Mouse (Mus musculus) lung, postnatal 25 days (tissue): ENCODE measurements around the gene Glis3.
A peak's percentile ranks its signal among the peaks of the same experiment; 100 is the strongest.

Experiments
- DNase-seq: peaks from one replicate; pipeline ENCODE4 v3.0.0; 2022; ENCODE audit warnings: low spot score

The Glis3 gene

DNA sequence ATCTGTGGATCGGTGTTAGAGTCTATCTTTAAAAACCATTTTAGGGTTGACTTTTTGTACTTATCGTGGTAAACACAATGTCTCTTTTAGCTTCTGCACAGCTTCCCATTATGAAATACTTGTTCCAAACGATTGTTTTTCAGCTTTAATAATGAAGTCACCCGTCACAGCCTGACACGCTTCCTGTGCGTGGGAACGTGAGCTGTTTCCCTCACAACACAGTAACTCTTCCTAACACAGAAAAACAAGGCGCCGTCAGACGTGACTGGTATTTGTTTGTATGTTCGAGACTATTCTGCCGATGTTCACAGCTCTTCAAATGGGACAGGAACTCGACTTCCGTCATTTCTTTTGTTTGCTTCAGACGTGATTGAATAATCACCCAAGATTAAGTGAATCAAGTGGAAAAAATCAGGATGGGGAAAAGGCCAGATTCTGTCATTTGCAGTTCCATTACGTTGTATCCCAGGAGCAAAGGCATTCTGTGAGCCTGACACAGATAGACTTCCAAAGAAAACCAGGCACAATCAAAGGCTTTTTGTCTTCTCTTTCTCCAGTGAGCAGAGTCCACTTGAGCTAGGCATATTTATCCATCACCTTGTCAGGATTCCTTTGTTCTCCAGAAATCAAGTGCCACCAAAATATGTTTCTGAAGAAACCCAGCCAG, 351.3 kb downstream of the Glis3 start:
- DNase-seq, result peak; percentile 2

DNA sequence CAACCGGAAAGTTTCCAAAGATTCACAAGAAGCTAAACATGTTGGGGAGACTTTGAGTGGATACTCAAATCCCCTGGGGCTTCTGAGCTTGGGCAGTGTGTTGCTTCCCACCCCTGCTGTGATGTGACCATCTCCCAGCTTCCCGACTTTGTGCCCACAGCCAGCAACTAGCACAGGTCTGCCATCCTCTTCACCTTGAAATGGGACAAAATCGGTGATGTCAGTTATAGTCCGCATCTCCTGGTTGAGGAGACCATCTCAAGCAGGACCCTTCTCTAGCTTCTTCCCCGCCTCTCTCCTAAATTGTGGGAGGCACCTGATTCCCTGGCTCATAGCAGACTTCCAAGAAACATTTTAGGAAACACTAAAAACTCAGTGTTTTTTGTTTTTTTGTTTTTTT, 352.3 kb downstream of the Glis3 start:
- no peak for DNase-seq

DNA sequence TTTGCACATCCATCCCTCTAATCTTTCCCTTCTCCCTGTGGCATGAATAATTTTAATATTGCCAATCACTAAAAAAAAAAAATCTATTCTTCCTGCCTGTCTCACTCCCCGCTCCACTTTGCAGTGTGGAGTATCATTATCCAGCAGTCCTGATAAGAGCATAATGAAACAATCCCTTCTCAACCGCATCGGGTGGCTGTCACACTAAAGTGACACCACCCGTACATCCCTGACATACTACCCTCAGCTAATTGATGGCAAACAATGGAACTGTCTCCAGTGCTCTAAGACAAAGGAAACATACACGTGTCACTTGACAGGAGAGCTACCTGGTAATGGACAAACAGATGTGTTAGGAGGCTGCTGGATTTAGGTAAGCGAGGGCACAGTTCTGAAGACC, 373.8 kb downstream of the Glis3 start:
- no peak for DNase-seq

DNA sequence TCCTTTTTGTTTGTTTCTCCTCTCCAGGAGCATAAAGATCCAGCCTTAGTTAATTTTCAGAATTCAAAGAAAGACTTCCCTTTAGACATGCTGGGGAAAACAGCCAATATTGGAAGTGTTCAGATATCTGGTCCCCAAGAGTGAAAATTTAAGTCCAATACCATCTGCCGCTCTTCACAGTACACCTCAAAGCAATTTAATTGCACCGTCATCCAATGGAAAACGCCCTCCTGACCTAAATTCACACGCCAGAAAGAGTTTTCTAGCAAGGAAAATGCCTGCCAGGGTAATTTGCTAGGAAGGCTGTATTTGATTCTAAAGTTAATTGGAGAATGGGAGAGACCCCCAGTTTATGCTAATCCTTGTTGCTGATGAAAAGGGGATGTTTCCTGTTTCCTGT, 374.4 kb downstream of the Glis3 start:
- no peak for DNase-seq

DNA sequence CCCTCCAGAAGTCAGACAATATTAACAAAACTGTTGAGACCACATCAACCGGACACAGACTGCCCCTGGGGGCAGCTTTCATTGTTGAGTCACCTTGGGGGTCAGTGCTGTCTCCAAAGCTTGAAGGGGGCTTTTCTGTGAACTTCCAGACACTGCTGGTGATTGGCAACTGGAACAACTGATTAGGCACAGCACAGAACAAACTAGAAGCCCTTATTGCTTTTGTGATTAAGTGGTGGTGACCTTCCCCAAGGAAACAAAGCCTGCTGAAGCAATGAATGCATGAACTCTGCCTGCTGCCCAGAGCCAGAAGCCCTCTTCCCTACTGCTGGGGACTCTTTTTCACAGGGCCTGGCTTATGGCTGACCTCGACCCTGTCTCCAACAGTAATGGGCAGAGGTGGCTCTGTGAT, 377.0 kb downstream of the Glis3 start:
- DNase-seq, result no peak

DNA sequence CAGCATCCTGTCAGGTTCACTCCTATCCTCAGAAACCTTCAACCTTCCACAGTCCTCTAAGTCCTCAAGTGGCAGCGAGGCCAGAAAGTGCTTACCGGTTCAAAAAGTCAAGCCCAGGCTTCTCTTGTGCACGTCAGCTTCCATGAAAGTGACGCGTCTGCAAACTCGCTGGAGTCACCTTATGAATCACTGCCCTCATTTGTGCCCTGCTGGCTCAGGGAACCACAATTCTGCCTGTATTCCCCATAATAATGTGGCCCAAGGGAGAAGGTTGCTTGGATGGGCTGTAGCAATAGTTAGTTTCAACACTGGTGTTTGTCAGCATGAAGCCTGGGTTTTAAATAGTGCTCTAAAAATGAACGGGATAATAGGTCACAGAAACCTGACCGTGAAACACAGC, 379.7 kb downstream of the Glis3 start:
- DNase-seq, result no peak

DNA sequence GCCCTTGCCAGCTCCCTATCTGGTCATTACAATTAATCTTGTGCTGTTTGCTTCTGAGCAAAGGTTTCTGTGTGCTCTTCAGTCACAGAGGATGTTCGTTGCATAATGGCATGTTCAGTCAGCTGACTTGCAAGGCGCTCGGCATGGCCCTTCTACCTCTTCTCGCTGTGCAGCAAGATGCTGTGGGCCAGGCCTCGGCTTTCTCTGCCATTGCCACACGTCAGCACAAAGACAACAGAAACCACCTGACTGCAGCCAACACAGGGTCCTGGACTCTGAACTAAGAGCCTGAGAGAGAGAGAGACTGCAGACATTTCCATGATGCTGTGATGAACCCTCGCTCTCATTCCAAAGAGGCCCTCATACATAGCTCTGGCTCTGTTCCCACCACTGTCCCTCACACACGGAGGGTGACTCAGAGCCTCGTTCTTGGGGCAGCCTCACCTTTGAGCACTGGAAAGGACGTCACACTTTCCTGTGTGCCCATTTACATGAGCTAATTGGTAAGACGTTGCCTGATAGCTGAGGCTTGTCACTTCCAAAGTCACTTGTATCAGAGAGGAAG, 380.6 kb downstream of the Glis3 start:
- DNase-seq, result no peak

DNA sequence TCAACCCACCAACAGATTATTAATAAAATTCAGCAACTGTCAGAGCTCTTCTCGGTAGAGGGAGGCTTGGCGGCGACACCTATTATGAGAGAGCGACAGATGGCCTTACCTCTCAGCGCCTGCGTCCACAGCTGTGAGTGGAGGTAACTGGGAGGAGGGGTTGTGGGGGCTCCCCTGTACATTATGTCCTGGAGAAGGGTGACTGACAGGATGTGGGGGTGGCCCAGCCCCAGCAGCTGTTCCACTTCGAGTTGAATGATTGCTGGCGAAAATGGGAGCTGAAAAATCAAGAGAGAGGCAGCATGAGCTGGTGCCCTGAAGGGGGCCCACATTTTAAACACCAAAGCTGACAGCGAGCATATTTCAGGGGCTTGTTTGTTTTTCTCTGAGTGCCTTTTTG, 381.2 kb downstream of the Glis3 start:
- DNase-seq, result no peak

DNA sequence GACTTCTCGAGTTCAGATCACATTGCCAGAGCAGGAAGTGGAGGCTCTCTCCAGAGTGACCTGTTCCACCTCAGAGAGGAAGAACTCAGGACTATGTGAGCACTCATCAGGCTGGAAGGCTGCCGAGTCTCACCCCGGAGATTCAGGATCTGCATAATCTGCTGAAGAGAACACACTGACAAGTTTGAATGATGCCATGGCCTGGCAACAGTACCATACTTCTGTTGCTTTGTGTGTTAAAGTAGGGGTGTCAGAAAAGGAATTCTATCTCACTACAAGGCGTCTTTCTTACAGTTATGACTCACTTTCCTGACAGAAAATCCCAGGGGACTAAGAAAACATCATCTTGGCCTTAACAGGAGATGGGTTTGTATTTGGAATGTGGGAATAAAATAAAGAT, 388.3 kb downstream of the Glis3 start:
- DNase-seq, result no peak

DNA sequence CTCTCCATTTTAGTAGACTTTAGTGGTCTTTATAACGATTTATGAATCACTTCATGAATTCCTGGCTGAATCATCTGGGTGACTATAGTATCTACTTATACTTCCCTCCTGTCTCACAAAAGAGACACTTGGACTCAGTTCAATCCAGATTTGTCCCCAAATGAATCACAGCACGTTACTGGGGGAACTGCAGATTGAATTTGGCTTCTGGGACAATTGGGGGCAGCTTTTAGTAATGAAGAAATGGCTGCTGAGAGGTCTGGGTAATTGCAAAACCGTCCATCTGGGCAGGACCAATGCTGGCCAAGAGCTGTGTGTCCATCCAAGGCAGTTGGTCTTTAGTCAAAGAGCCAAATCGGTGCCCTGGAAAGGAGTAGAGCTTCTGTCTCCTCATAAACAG, 390.4 kb downstream of the Glis3 start:
- DNase-seq, result no peak

DNA sequence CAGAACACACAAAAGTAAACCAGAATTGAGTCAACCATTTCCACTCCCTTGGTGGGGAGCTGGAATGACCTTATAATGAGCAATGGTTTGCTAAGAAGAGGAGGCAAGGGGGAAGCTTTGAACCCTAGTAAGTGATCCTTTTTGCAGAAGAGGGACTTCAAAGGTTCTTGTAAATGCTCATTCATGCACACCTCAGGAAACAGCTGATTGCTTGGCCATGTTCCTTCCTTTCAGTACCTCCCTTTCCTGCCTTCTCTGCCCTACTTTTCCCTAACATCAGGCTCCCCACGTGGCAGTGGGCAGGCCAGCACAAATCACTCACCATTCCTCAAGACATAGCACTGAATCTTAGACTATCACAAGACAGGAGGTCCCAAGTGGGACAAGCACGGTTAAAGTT, 392.4 kb downstream of the Glis3 start:
- DNase-seq, result no peak

DNA sequence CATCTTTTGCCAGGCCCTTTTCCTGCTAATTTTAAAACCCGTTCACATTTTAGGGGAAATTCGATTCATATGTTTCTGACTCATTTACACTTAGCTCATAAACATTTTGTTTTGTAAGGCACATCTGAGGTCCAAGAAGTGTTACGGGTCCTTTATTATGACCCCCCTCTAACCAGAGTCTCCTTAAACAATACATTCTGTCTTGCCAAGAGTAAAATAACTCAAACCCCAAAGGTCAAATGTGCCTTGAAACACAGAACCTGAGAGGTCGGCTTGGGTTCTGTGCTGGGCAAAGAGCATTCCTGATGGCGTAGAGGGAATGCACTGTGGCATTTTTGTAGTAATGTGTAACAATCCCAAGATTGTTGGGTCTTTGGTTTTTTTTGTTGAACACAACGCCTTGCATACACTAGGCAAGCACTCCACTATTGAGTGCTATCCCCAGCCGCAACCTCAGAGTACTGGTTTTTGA, 395.7 kb downstream of the Glis3 start:
- DNase-seq, result no peak

DNA sequence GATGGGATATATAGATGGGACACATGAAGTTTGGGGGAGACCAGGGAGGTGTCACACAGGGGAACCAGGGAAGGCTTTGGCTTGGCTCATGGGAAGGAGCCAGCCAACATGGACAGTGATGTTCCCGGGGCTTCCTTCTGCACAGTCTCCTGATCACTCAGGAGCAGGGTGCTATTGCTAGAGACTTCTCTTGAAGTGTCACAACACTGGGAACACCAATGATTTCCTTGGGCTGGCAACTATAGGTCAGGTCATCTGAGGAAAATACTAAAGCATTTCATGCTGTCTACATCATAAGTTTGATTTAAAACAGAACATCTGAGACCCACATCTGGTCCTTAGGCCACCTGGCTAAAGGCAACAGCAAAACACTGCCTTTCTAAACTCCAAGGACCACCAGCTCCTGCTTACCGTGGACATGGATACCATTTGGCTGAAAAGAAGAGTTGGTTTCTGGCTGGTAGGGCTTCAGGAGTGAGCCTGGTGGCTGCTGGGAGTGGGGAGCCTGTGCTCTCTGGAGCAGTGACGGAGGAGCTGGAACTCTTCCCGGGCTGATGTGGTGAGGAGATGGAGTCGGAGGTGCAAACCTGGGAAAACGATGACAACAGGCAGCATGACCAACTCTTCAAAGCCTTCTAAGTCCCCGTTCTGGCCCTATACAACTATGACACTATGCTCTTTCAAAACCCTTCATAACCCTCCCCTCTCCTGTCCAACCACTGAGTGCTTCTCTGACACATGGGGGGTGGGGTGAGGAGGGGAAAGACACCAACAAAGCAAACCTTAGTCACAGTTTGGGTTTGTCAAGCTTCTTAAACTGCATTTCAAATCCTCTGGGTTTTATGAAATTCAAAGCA, 396.4 kb downstream of the Glis3 start:
- DNase-seq, result no peak

DNA sequence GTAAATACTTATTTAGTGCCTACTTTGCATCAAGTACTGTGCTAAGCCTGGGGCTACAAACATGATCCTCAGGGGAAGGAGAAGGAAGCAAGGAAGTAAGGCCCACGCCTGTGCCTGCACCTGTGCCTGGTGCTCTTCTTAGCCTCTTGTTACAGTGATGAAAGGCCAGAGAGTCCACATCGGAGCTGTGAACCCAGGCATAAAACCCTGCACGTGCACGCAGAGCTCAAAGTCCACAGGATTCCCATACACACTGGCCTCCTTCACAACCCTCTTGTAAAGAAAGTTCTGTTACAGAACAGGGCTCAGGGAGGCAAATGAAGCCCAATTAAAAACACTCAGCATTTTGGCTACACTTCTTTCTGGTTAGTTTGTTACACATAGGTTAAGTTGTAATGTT, 398.5 kb downstream of the Glis3 start:
- no peak for DNase-seq

DNA sequence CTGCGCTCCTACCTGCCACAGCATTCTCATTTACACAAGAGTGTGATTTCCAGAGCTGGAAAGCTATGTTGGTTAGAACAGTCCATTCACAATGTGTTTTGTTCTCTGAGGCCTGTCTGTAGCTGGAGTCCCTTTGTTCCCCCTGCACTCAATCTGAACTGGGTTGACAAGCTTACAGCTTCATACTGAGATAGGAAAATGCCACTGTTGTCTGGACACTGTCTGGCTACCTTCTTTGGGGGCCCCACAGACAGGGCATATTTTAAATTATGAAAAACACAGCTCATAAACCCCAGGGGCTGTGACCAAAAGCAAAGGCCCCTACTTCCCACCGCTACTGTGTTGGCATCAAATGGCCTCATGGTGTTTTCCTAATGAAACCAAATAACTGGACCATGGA, 402.8 kb downstream of the Glis3 start:
- no peak for DNase-seq

DNA sequence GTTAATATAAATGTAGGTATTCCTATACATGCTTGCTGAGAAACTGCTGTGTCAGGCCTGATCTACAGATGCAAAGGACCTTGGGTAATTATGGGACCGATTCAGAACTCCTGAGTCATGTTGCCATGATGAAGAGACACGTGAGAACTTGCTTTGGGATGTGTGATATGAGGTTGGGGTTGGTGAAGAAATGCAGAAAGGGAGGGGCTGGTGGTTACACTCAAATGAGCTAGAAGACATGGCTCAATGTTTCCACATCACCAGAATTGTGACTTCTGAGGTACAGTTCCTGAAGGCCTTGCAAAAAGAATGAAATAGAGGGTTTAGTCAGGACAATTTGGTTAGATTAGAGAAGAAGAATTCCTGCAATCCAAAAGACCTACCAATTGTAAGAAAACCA, 405.4 kb downstream of the Glis3 start:
- no peak for DNase-seq

DNA sequence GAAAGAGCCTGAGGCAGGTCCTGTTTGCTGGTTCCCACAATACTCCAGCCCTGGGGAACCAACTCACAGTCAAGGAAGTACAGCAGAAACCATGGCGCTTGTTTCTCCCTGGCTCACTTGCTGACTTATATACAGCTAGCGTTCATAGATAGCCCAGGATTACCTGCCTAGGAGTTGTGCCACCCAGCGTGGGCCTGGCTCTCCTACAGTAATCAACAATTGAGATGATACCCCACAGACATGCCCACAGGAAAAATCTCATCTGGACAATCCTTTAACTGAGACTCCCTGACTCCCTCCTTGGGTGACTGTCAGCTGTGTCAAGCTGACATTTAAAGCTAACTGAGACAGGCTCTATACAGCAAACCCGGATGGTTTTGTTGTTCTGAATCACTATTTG, 405.9 kb downstream of the Glis3 start:
- no peak for DNase-seq

DNA sequence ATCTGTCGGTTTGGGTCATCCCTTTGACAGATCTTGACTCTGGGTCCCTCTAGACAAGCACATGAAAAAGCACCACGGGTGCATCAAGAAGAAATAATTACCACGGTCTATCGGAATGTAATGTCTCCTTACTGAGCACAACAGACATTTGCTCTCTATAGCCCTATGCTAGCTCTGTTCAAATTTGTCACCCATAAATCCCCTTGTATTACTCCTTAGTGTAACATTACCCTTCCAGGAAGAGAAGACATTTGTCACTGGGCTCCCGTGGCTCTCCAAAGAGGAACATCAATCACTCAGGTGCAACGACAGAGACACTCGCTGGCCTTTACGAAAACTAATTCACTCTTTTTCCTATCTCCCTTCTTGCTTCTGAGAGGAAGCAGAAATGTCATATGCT, 413.0 kb downstream of the Glis3 start:
- no peak for DNase-seq

DNA sequence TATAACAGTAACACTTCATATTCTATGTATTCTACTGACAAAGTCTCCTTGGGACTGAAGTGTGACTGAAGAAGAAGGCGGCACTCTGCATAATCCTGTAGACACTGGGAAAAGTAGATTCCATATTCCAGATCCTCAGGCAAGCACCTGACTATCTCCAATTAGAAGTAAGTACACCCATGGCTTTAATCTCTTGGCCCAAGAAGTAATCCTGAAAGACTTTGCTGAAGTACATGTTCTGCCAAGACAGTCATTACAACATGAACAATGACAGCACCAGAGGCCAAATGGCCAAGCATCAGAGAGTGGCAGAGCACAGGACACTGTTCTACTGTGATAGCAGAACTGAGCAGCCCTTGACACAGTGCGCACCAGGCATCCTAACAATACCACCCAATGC, 414.1 kb downstream of the Glis3 start:
- no peak for DNase-seq

DNA sequence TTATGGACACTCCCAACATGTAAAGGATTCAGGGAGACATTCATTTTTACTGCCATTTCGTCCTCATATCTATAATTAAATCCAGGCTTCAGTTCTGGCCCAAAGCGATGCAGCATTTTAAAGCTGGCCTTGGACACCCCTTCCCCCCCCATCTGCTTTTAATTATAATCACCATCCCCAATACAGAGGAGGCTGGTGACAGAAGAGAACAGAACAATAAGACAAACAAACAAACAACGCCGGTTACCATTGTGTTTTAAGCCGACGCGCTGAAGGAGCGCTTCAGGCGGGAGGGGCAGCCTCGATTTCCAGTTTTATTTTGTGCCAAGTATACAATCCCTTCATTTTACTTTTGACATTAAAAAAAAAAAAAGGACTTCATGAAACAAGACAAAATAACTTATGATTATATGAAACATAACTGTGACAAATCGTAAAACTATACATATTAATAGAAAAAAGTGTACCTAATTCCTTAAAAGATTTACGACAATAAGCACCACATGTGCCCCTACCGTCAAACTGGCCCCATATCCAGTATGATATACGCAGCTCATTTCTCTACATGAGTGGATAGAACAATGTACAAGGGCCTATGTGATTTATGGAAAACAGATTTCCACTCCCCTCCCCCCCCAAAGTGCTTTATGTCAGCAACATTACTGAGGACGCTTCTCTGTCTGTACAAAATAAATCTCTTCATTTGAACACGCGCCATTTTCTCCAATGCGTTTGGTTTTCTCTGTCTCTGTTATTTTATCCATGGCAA, 420.8 kb downstream of the Glis3 start:
- no peak for DNase-seq

DNA sequence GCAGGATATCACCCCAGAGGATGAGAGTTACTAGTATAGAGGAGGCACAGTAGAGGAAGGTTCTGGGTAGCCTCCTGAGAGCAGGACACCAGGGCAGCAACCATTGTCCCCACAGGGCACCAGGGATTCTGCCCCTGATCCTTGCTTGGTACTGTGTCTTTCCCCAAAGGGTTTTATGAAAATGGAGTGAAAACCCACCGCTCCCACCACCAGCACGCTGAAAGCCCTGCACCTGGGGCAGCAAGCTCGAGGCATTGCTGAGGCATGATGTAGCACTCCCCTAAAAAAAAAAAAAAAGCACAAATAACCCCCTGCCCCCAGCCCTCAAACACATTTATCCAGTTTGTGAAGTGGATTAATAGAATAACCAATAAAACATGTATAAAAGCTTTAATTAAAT, 421.4 kb downstream of the Glis3 start:
- no peak for DNase-seq

DNA sequence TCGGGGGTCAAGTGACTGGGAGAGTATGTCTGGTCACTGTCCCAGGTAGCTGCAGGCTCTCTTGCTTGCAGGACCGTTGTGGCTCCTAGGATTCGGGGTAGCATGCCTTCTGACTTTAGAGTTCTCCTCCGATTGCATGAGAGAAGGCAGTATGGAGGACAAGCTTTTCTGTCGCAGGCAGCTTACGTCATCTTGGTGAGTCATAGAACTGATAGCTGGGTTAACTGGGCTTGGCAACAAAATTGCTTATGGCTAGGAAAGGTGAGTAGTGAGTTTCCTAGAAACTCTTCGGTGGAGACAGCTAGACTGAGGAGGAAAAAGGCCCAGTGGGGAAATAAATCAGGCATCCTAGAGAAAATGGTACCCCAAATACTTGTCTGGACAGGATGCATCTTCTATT, 432.5 kb downstream of the Glis3 start:
- DNase-seq, result no peak

DNA sequence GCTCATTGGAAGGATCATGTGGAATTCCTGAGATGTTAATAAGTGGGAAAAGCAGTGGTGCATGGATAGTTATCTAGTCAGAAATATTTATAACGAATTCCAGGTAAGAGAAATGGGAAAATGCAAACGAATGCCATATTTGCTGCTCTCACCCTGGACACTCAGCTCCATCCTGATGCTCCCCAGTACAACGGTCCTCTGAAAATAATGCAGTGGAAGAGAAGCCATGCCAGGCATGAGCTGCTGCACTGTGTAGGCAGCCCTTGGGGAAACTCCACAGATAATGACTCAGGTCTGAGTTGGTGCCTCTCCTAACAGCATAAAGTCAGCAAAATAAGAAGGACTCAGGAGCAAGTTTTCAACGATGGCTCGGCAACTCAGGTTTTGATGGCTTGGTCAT, 433.7 kb downstream of the Glis3 start:
- no peak for DNase-seq
